Mouse (Mus musculus): ENCODE data around the gene Mrps18a. TPM values are rescaled to one million over a fixed set of nuclear protein-coding genes. Genes with fewer than 3 reads are reported as not detected.

Gene Mrps18a
- total RNA-seq (2023; ENCODE audit: inconsistent age) = 47.3 to 60.2 TPM (median 53.7 TPM) in 4 replicates

GRCm38 (mm10) chr17:46110402-46111289 lies at the start of gene Mrps18a:
Gene Mrps18a (plus strand): TSS chr17:46110986.

DNA sequence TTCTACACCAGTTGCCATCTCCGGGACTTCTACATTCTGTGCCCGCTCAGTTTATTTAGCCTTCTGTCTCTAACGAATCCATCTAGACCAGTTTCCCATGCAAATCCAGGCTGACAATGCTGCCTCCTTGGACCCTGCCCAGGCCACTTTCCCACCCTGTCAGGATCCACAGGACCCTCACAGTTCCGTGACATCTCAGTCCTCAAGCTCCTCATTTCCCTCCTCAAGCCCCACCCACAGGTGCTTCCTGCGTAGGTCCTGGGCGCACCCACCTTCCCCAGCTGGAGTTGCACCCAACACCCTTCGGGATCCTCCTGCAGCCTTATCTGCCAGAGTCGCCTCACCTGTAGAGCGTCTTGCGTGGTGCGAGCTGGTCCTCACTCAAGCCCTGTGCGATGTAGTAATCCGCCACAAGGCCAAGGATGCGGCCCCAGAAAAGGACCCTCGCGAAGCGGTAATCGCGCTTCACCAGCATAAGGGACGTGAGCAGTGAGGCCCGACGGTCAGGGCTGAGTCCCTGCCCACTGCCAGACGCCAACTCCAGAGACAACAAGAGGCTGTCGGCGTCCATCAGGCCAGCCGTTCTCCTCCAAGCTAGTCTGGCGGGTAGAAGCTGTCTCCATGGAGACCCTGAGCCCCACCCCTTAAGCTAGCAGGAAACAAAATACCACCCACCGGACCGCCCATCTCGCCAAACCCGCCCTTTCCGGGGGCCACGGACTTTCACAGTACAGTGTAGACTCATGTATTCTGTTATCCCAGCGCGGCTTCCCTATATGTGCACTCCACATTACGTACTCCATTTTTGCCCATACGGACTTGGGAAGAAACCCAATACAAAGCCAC lies 33.0 kb downstream of the Mrps18a start, which contains the start of gene Rsph9:
Rsph9 (minus strand) TSS at position 639 of the 846 bp plus-strand sequence.

DNA sequence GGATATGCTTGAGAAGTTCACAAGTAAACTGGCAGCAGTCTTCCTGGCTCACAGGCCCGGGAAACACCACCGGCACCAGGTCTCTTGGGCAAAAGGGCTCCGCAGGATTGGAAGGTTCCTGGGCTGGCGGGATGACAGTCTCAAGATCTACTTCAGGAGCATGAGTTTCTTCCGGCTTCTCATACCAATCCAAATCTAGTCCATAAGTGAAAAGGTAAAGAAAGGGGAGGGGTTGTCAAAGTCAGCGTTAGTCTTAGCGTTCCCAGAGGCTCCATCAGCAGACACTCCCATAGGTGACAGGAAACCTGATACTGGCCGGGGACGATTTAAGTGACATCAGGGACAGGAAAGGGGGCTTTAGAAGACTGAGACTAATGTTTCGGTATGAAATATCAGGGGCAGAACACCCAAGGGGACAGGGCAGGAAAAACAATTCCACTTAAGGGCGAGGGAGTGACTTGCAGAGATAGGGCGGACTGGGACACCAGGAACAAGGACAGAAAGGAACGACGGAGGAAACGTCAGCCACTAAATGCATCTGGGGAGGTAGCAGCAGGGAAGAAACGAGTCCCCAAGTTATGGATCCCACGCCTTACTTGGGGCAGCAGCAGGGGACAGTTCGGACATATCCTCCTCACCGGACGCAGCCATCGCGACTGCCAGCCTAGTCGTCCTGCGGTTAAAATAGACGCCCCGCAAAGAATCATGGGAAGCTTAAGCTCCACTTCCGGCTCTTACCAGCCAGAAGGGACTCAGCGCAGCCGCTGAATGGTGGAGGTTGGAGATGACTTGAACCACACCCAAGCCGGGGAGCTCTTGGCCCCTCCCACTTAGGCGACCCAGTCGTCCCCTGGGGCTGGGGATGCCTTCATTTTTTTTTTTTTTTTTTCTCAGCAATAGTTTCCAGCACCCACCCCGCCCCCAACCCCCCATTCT lies 42.3 kb downstream of the Mrps18a start, which contains the start of gene Mad2l1bp:
Mad2l1bp (minus strand) TSS at position 707 of the 936 bp plus-strand sequence.

DNA sequence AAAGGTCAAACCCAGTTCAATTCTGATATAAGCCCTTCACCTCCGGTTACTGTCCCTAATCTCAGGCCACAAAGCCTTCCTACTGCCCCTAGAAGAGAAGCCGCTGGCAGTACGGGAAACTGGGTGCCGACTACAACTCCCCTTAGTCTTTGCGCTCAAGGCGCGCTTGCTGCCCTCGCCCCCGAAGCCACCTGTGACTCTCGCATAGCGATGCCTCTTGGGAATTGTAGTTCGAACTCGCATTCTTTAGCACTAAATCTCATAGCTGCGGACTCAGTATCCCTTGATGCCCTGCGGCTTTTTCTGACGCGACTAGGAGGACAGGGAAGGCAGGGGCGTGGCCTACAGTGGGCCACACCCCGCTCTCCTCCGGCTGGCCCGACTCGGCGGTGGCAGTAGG lies 49.9 kb downstream of the Mrps18a start, which contains the start of gene Gtpbp2:
Gtpbp2 (plus strand) TSS at position 347 of the 400 bp plus-strand sequence.

Other genes with a start within 250 kb of the Mrps18a start
- 7.6 to 11.4 TPM (median 9.0 TPM) in 4 replicates for gene Vegfa, start 78.6 kb upstream of the Mrps18a start, total RNA-seq (2023; ENCODE audit: inconsistent age)
- 0.75 to 1.00 TPM in 2 of 4 replicates, not detected in the others for gene Rsph9, start 33.2 kb downstream of the Mrps18a start, total RNA-seq (2023; ENCODE audit: inconsistent age)
- gene Mad2l1bp, start 42.6 kb downstream of the Mrps18a start, total RNA-seq (2023; ENCODE audit: inconsistent age) = 15.6 to 22.9 TPM (median 21.3 TPM) in 4 replicates
- gene Gtpbp2, start 50.0 kb downstream of the Mrps18a start, total RNA-seq (2023; ENCODE audit: inconsistent age) = 235 to 259 TPM (median 246 TPM) in 4 replicates
- 13.6 to 16.2 TPM (median 15.4 TPM) in 4 replicates for gene Polh, start 91.7 kb downstream of the Mrps18a start, total RNA-seq (2023; ENCODE audit: inconsistent age)
- gene Xpo5, start 91.8 kb downstream of the Mrps18a start, total RNA-seq (2023; ENCODE audit: inconsistent age) = 38.1 to 43.0 TPM (median 40.4 TPM) in 4 replicates
- gene Polr1c, start 137.1 kb downstream of the Mrps18a start, total RNA-seq (2023; ENCODE audit: inconsistent age) = 52.1 to 58.8 TPM (median 57.5 TPM) in 4 replicates
- gene Yipf3, start 137.1 kb downstream of the Mrps18a start, total RNA-seq (2023; ENCODE audit: inconsistent age) = 71.3 to 86.5 TPM (median 83.7 TPM) in 4 replicates
- gene Lrrc73, start 142.5 kb downstream of the Mrps18a start, total RNA-seq (2023; ENCODE audit: inconsistent age) = 2.4 to 3.2 TPM (median 3.1 TPM) in 4 replicates
- gene Tjap1, start 172.0 kb downstream of the Mrps18a start, total RNA-seq (2023; ENCODE audit: inconsistent age) = 60.9 to 70.2 TPM (median 65.6 TPM) in 4 replicates
- gene Dlk2, start 186.4 kb downstream of the Mrps18a start, total RNA-seq (2023; ENCODE audit: inconsistent age) = not detected in 4 replicates
- 13.3 to 15.3 TPM (median 14.8 TPM) in 4 replicates for gene Abcc10, start 217.4 kb downstream of the Mrps18a start, total RNA-seq (2023; ENCODE audit: inconsistent age)